Mouse (Mus musculus) left cerebral cortex, adult 8-10 months (tissue): Measurements from ENCODE around the gene Fbxo36. TPM values are rescaled to one million over a fixed set of nuclear protein-coding genes. Genes with fewer than 3 reads are reported as not detected.

ENCODE experiments used
- DNase-seq, 2 experiments: peaks; one replicate each; pipeline ENCODE4 v3.0.0; 2022; ENCODE audit warnings: low spot score in 2 of 2
- total RNA-seq, 4 experiments: library from RNA; stranded (reverse); gene quantifications; 2 replicates each; pipeline ENCODE4 v1.2.4; 2022

Fbxo36 gene
- total RNA-seq, 4 experiments from 2014 or later = 3.0 to 4.6 (median 3.8) TPM

GRCm38 (mm10) chr1:84855756-84856155 lies 16.1 kb downstream of the Fbxo36 start:
- no peak for DNase-seq

GRCm38 (mm10) chr1:84859597-84859996 lies 20.0 kb downstream of the Fbxo36 start:
- no peak for DNase-seq

GRCm38 (mm10) chr1:84860360-84861254 lies 21.0 kb downstream of the Fbxo36 start:
- DNase-seq = no peak

GRCm38 (mm10) chr1:84861255-84861630 lies 21.6 kb downstream of the Fbxo36 start:
- no peak for DNase-seq

GRCm38 (mm10) chr1:84864645-84865044 lies 25.0 kb downstream of the Fbxo36 start:
- no peak for DNase-seq

GRCm38 (mm10) chr1:84866231-84866630 lies 26.6 kb downstream of the Fbxo36 start:
- DNase-seq = no peak

GRCm38 (mm10) chr1:84866706-84867230 lies 27.1 kb downstream of the Fbxo36 start:
- DNase-seq = no peak

GRCm38 (mm10) chr1:84868311-84868710 lies 28.7 kb downstream of the Fbxo36 start:
- no peak for DNase-seq

GRCm38 (mm10) chr1:84868841-84869240 lies 29.2 kb downstream of the Fbxo36 start:
- DNase-seq = no peak

GRCm38 (mm10) chr1:84869498-84869897 lies 29.9 kb downstream of the Fbxo36 start:
- no peak for DNase-seq

GRCm38 (mm10) chr1:84871131-84871530 lies 31.5 kb downstream of the Fbxo36 start:
- DNase-seq = no peak

GRCm38 (mm10) chr1:84872105-84872504 lies 32.5 kb downstream of the Fbxo36 start:
- DNase-seq = no peak

GRCm38 (mm10) chr1:84872939-84873338 lies 33.3 kb downstream of the Fbxo36 start:
- no peak for DNase-seq

- no peak for DNase-seq
Observed at GRCm38 (mm10) chr1:84877590-84877989, 37.9 kb downstream of the Fbxo36 start.

- no peak for DNase-seq
Observed at GRCm38 (mm10) chr1:84879571-84880120, 40.0 kb downstream of the Fbxo36 start.

GRCm38 (mm10) chr1:84881248-84882065 lies 41.8 kb downstream of the Fbxo36 start:
- peak in 1 of 2 experiments; percentile 73 for DNase-seq

GRCm38 (mm10) chr1:84882066-84882532 lies 42.5 kb downstream of the Fbxo36 start:
- no peak for DNase-seq

GRCm38 (mm10) chr1:84882937-84883336 lies 43.3 kb downstream of the Fbxo36 start:
- no peak for DNase-seq

- no peak for DNase-seq
Observed at GRCm38 (mm10) chr1:84883889-84884288, 44.2 kb downstream of the Fbxo36 start.

GRCm38 (mm10) chr1:84885174-84885573 lies 45.5 kb downstream of the Fbxo36 start:
- no peak for DNase-seq

- DNase-seq = no peak
Observed at GRCm38 (mm10) chr1:84885921-84886320, 46.3 kb downstream of the Fbxo36 start.
